Mouse (Mus musculus) hindbrain, embryonic 16.5 days (tissue): ENCODE measurements around the gene Rptor. TPM values are rescaled to one million over a fixed set of nuclear protein-coding genes. Genes with fewer than 3 reads are reported as not detected.

Source experiments
- ATAC-seq: fragments of 200-750 bp; cut with Nextera tagmentation; 2 replicates; pipeline ENCODE4 v1.8.0; 2017; ENCODE audit warnings: moderate TSS enrichment, moderate library complexity
- H3K27ac ChIP-seq: fragments of 300-500 bp; sonication (generic); 2 replicates; pipeline ENCODE4 v1.5.1; 2014; ENCODE audit warnings: low read depth, mild to moderate bottlenecking, control low read depth, low read length, moderate library complexity
- H3K27me3 ChIP-seq: fragments of 300-500 bp; sonication (generic); replicated peaks from 2 replicates; pipeline ENCODE4 v1.6.1; 2014; ENCODE audit warnings: low read length; ENCODE audit not compliant: control insufficient read depth, insufficient read depth
- H3K36me3 ChIP-seq: fragments of 300-500 bp; sonication (generic); 2 replicates; pipeline ENCODE4 v1.6.1; 2014; ENCODE audit warnings: mild to moderate bottlenecking, low read length, moderate library complexity, mixed read lengths; ENCODE audit not compliant: control insufficient read depth, insufficient read depth
- H3K4me1 ChIP-seq: fragments of 300-500 bp; sonication (generic); 2 replicates; pipeline ENCODE4 v1.6.1; 2014; ENCODE audit warnings: low read depth, low read length; ENCODE audit not compliant: control insufficient read depth, insufficient read depth
- H3K4me2 ChIP-seq: fragments of 300-500 bp; sonication (generic); 2 replicates; pipeline ENCODE4 v1.6.1; 2014; ENCODE audit warnings: mild to moderate bottlenecking, low read length, control low read depth, moderate library complexity
- H3K4me3 ChIP-seq: fragments of 300-500 bp; sonication (generic); 2 replicates; pipeline ENCODE4 v1.5.1; 2014; ENCODE audit warnings: mild to moderate bottlenecking, low read length, control low read depth, moderate library complexity
- H3K9ac ChIP-seq: fragments of 300-500 bp; sonication (generic); 2 replicates; pipeline ENCODE4 v1.6.1; 2014; ENCODE audit warnings: low read depth, mild to moderate bottlenecking, control low read depth, low read length, moderate library complexity
- H3K9me3 ChIP-seq: fragments of 300-500 bp; sonication (generic); 2 replicates; pipeline ENCODE4 v1.6.1; 2014; ENCODE audit warnings: mild to moderate bottlenecking, low read length, moderate library complexity; ENCODE audit not compliant: control insufficient read depth
- WGBS: fragments of 180-500 bp; shearing (Covaris S2); extraction: QIAGEN DNeasy Blood & Tissue Kit; methylation state at CpG from one replicate; pipeline ENCODE4 v1.1.7; 2014; 5-methylcytosine and 5-hydroxymethylcytosine counted together
- polyA plus RNA-seq: library from polyadenylated mRNA; unstranded; fragments of >200 nt; fragmentation: Nextera tagmentation; extraction: Ambion mirVana; gene quantifications from 2 replicates; pipeline ENCODE4 v1.2.1, GENCODE M21; 2015

The Rptor gene
- polyA plus RNA-seq, 1 experiment from 2014 or later = 8.5 TPM

- Histone ChIP-seq H3K4me2 (no peak overlapping the region), H3K27ac (no peak overlapping the region), H3K4me1 (peaks cover 24% of the 10 kb centered on the region), H3K9ac (no peak overlapping the region), H3K9me3 (no peaks in the 10 kb centered on the region), H3K36me3 (no peaks in the 10 kb centered on the region), H3K4me3 (no peak overlapping the region), H3K27me3 (no peaks in the 10 kb centered on the region)
- 19% methylated on average over 6 of the region's 6 CpGs for WGBS
- peak; percentile 19; the same call in 1 of the 2 replicates for ATAC-seq
Measured at GRCm38 (mm10) chr11:119935457-119935856, 332.8 kb downstream of the Rptor start.

- peaks cover 28% of the 10 kb centered on the region for H3K4me1 ChIP-seq
- H3K27ac ChIP-seq = no peak overlapping the region
- 75% methylated on average over 2 of the region's 2 CpGs for WGBS
- no peak overlapping the region for H3K4me2 ChIP-seq
- no peaks in the 10 kb centered on the region for H3K9me3 ChIP-seq
- no peak overlapping the region for H3K9ac ChIP-seq
- H3K27me3 ChIP-seq = no peaks in the 10 kb centered on the region
- H3K4me3 ChIP-seq = no peak overlapping the region
- ATAC-seq = no peak
- H3K36me3 ChIP-seq = no peaks in the 10 kb centered on the region
Measured at GRCm38 (mm10) chr11:119936456-119936855, 333.8 kb downstream of the Rptor start.

- Histone ChIP-seq H3K4me3 (no peak overlapping the region), H3K27ac (no peak overlapping the region), H3K4me1 (peaks cover 31% of the 10 kb centered on the region), H3K4me2 (no peak overlapping the region), H3K9ac (no peak overlapping the region), H3K27me3 (no peaks in the 10 kb centered on the region), H3K36me3 (no peaks in the 10 kb centered on the region), H3K9me3 (no peaks in the 10 kb centered on the region)
- 49% methylated on average over 12 of the region's 12 CpGs for WGBS
- no peak for ATAC-seq
Measured at GRCm38 (mm10) chr11:119937216-119937615, 334.5 kb downstream of the Rptor start.

GRCm38 (mm10) chr11:119937772-119938502 is 335.2 kb downstream of the Rptor start:
- no peaks in the 10 kb centered on the region for H3K36me3 ChIP-seq
- no peak overlapping the region for H3K4me3 ChIP-seq
- H3K27ac ChIP-seq = no peak overlapping the region
- WGBS = 55% methylated on average over 19 of the region's 19 CpGs
- ATAC-seq = no peak
- no peak overlapping the region for H3K9ac ChIP-seq
- H3K27me3 ChIP-seq = no peaks in the 10 kb centered on the region
- H3K4me1 ChIP-seq = peaks cover 31% of the 10 kb centered on the region
- no peak overlapping the region for H3K4me2 ChIP-seq
- no peaks in the 10 kb centered on the region for H3K9me3 ChIP-seq

- no peak for ATAC-seq
- 59% methylated on average over 8 of the region's 8 CpGs for WGBS
- no peak overlapping the region for H3K27ac ChIP-seq
- peaks cover 37% of the 10 kb centered on the region for H3K4me1 ChIP-seq
- no peaks in the 10 kb centered on the region for H3K27me3 ChIP-seq
- H3K36me3 ChIP-seq = no peaks in the 10 kb centered on the region
- H3K9ac ChIP-seq = no peak overlapping the region
- H3K4me2 ChIP-seq = no peak overlapping the region
- H3K9me3 ChIP-seq = no peaks in the 10 kb centered on the region
- H3K4me3 ChIP-seq = no peak overlapping the region
Measured at GRCm38 (mm10) chr11:119939073-119939710, 336.5 kb downstream of the Rptor start.

- 58% methylated on average over 4 of the region's 4 CpGs for WGBS
- Histone ChIP-seq H3K4me3 (no peak overlapping the region), H3K4me1 (peaks cover 37% of the 10 kb centered on the region), H3K36me3 (no peaks in the 10 kb centered on the region), H3K27me3 (no peaks in the 10 kb centered on the region), H3K9ac (no peak overlapping the region), H3K4me2 (no peak overlapping the region), H3K27ac (no peak overlapping the region), H3K9me3 (no peaks in the 10 kb centered on the region)
- ATAC-seq = no peak
Measured at GRCm38 (mm10) chr11:119939711-119940106, 337.0 kb downstream of the Rptor start.

- no peak overlapping the region for H3K27ac ChIP-seq
- H3K9me3 ChIP-seq = no peaks in the 10 kb centered on the region
- H3K36me3 ChIP-seq = no peaks in the 10 kb centered on the region
- no peak overlapping the region for H3K4me2 ChIP-seq
- peak overlapping the region; percentile 13; the same call in 1 of the 2 replicates for H3K9ac ChIP-seq
- peaks cover 38% of the 10 kb centered on the region for H3K4me1 ChIP-seq
- H3K4me3 ChIP-seq = no peak overlapping the region
- no peak for ATAC-seq
- no peaks in the 10 kb centered on the region for H3K27me3 ChIP-seq
- WGBS = 42% methylated on average over 11 of the region's 11 CpGs
Measured at GRCm38 (mm10) chr11:119940142-119940541, 337.4 kb downstream of the Rptor start.

- peak overlapping the region; percentile 79; the same call in 1 of the 2 replicates for H3K9ac ChIP-seq
- H3K9me3 ChIP-seq = no peaks in the 10 kb centered on the region
- WGBS = 3% methylated on average over 8 of the region's 8 CpGs
- no peak for ATAC-seq
- H3K27me3 ChIP-seq = no peaks in the 10 kb centered on the region
- peak overlapping the region; percentile 87 for H3K4me2 ChIP-seq
- peaks cover 35% of the 10 kb centered on the region for H3K4me1 ChIP-seq
- H3K36me3 ChIP-seq = no peaks in the 10 kb centered on the region
- H3K4me3 ChIP-seq = peak overlapping the region; percentile 72
- H3K27ac ChIP-seq = 0 out of 2 replicates have a peak overlapping the region, but pooled peaks have one; percentile 18
Measured at GRCm38 (mm10) chr11:119941794-119942193, 339.1 kb downstream of the Rptor start.

GRCm38 (mm10) chr11:119942201-119942726 is 339.6 kb downstream of the Rptor start:
- Histone ChIP-seq H3K4me3 (peak overlapping the region; percentile 72), H3K9me3 (no peaks in the 10 kb centered on the region), H3K36me3 (no peaks in the 10 kb centered on the region), H3K4me1 (peaks cover 31% of the 10 kb centered on the region), H3K27me3 (no peaks in the 10 kb centered on the region), H3K4me2 (peak overlapping the region; percentile 87), H3K9ac (peak overlapping the region; percentile 79), H3K27ac (peak overlapping the region; percentile 84)
- ATAC-seq = peak; percentile 4; the same call in 1 of the 2 replicates
- WGBS = under 1% methylated on average over 42 of the region's 43 CpGs
